Mouse (Mus musculus): ENCODE measurements around the gene Zfp62. TPM values are rescaled to one million over a fixed set of nuclear protein-coding genes. Genes with fewer than 3 reads are reported as not detected.

Zfp62 gene
- polyA plus RNA-seq, 1 experiment from 2014 or later, result 30.3 TPM

DNA sequence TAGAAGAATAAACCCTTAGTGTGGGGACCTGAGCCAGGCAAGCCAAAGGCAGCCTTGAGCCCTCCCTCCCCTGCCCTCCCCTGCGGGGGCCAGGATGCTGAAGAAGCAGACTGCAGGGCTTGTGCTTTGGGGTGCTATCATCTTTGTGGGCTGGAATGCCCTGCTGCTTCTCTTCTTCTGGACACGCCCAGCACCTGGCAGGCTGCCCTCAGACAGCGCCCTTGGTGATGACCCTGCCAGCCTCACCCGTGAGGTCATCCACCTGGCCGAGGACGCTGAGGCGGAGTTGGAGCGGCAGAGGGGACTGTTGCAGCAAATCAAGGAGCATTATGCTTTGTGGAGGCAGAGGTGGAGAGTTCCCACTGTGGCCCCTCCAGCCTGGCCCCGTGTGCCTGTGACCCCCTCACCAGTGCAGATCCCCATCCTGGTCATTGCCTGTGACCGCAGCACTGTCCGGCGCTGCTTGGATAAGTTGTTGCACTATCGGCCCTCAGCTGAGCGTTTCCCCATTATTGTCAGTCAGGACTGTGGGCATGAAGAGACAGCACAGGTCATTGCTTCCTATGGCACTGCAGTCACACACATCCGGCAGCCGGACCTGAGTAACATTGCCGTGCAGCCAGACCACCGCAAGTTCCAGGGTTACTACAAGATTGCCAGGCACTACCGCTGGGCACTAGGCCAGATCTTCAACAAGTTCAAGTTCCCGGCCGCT lies 57.7 kb downstream of the Zfp62 start:
- no peak for ATAC-seq (ENCODE audit: insufficient number of reproducible peaks, insufficient read depth, low FRiP score, low read depth)
- 80% methylated on average over 21 of the region's 21 CpGs for WGBS
- Histone ChIP-seq H3K36me3 (ENCODE audit: control insufficient read depth, insufficient read depth, low read length) (peaks cover 78% of the 10 kb centered on the region), H3K27ac (replicated peaks in 1 of 2; ENCODE audit: control insufficient read depth in 1 of 2, insufficient read depth in 1 of 2, low read depth in 2 of 2, low read length in 2 of 2) (peak overlapping the region in 1 of 2 experiments; percentile 24; a peak in 1 of 4 replicates), H3K27me3 (ENCODE audit: control insufficient read depth, insufficient read depth, low read length) (no peaks in the 10 kb centered on the region), H3K9ac (ENCODE audit: low read length) (no peak overlapping the region), H3K9me3 (ENCODE audit: control insufficient read depth, low read length) (no peaks in the 10 kb centered on the region), H3K4me2 (ENCODE audit: low read length) (no peak overlapping the region), H3K4me3 (ENCODE audit: control insufficient read depth in 1 of 2, insufficient read depth in 1 of 2, low read depth in 1 of 2, low read length in 2 of 2) (no peak overlapping the region), H3K4me1 (ENCODE audit: control insufficient read depth in 2 of 2, insufficient read depth in 2 of 2, low read length in 2 of 2) (peaks cover 0 to 12% of the 10 kb centered on the region in 2 experiments; a peak in 2 of 4 replicates)

GRCm38 (mm10) chr11:49261313-49261855 lies 58.3 kb downstream of the Zfp62 start:
- Histone ChIP-seq H3K4me3 (ENCODE audit: control insufficient read depth in 1 of 2, insufficient read depth in 1 of 2, low read depth in 1 of 2, low read length in 2 of 2) (no peak overlapping the region), H3K36me3 (ENCODE audit: control insufficient read depth, insufficient read depth, low read length) (peaks cover 71% of the 10 kb centered on the region), H3K27ac (replicated peaks in 1 of 2; ENCODE audit: control insufficient read depth in 1 of 2, insufficient read depth in 1 of 2, low read depth in 2 of 2, low read length in 2 of 2) (0 out of 4 replicates have a peak overlapping the region, but pooled peaks of 1 of the 2 experiments have one; percentile 9), H3K9me3 (ENCODE audit: control insufficient read depth, low read length) (no peaks in the 10 kb centered on the region), H3K9ac (ENCODE audit: low read length) (no peak overlapping the region), H3K4me1 (ENCODE audit: control insufficient read depth in 2 of 2, insufficient read depth in 2 of 2, low read length in 2 of 2) (peaks cover 0 to 13% of the 10 kb centered on the region in 2 experiments; a peak in 2 of 4 replicates), H3K4me2 (ENCODE audit: low read length) (no peak overlapping the region), H3K27me3 (ENCODE audit: control insufficient read depth, insufficient read depth, low read length) (no peaks in the 10 kb centered on the region)
- ATAC-seq (ENCODE audit: insufficient number of reproducible peaks, insufficient read depth, low FRiP score, low read depth), result no peak
- 94% methylated on average over 14 of the region's 14 CpGs for WGBS

GRCm38 (mm10) chr11:49262286-49262685 lies 59.2 kb downstream of the Zfp62 start:
- Histone ChIP-seq H3K27me3 (ENCODE audit: control insufficient read depth, insufficient read depth, low read length) (no peaks in the 10 kb centered on the region), H3K36me3 (ENCODE audit: control insufficient read depth, insufficient read depth, low read length) (peaks cover 65% of the 10 kb centered on the region), H3K4me1 (ENCODE audit: control insufficient read depth in 2 of 2, insufficient read depth in 2 of 2, low read length in 2 of 2) (peaks cover 6 to 22% of the 10 kb centered on the region in 2 experiments), H3K4me3 (ENCODE audit: control insufficient read depth in 1 of 2, insufficient read depth in 1 of 2, low read depth in 1 of 2, low read length in 2 of 2) (no peak overlapping the region), H3K4me2 (ENCODE audit: low read length) (no peak overlapping the region), H3K27ac (replicated peaks in 1 of 2; ENCODE audit: control insufficient read depth in 1 of 2, insufficient read depth in 1 of 2, low read depth in 2 of 2, low read length in 2 of 2) (no peak overlapping the region), H3K9me3 (ENCODE audit: control insufficient read depth, low read length) (no peaks in the 10 kb centered on the region), H3K9ac (ENCODE audit: low read length) (no peak overlapping the region)
- no peak for ATAC-seq (ENCODE audit: insufficient number of reproducible peaks, insufficient read depth, low FRiP score, low read depth)
- 89% methylated on average over 5 of the region's 5 CpGs for WGBS

GRCm38 (mm10) chr11:49263149-49263548 lies 60.1 kb downstream of the Zfp62 start:
- no peak overlapping the region for H3K9ac ChIP-seq (ENCODE audit: low read length)
- no peak overlapping the region for H3K4me2 ChIP-seq (ENCODE audit: low read length)
- 84% methylated on average over 6 of the region's 6 CpGs for WGBS
- ATAC-seq (ENCODE audit: insufficient number of reproducible peaks, insufficient read depth, low FRiP score, low read depth), result no peak
- H3K27ac ChIP-seq (replicated peaks in 1 of 2; ENCODE audit: control insufficient read depth in 1 of 2, insufficient read depth in 1 of 2, low read depth in 2 of 2, low read length in 2 of 2), result no peak overlapping the region
- no peaks in the 10 kb centered on the region for H3K9me3 ChIP-seq (ENCODE audit: control insufficient read depth, low read length)
- H3K36me3 ChIP-seq (ENCODE audit: control insufficient read depth, insufficient read depth, low read length), result peaks cover 60% of the 10 kb centered on the region
- H3K4me1 ChIP-seq (ENCODE audit: control insufficient read depth in 2 of 2, insufficient read depth in 2 of 2, low read length in 2 of 2), result peaks cover 13 to 30% of the 10 kb centered on the region in 2 experiments
- H3K4me3 ChIP-seq (ENCODE audit: control insufficient read depth in 1 of 2, insufficient read depth in 1 of 2, low read depth in 1 of 2, low read length in 2 of 2), result no peak overlapping the region
- no peaks in the 10 kb centered on the region for H3K27me3 ChIP-seq (ENCODE audit: control insufficient read depth, insufficient read depth, low read length)

DNA sequence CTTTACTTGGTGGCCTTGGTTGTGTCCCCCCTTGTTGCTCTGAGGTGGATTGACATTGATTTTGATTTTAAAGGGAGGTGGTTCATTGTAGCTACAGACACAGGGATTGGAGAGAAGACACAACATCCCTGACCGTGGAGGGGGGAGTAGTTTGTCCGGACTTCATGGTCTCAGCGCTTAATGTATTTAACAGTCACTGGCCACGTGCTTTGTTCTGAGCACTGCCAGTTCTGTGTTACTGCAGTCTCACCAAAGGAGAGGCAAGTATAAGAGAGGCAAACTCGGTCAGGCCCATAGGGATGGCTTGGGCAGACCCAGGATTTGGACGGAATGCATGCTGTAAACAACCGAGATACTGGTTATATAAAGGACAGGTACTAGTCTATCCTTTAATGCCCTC lies 61.0 kb downstream of the Zfp62 start:
- ATAC-seq (ENCODE audit: insufficient number of reproducible peaks, insufficient read depth, low FRiP score, low read depth), result no peak
- Histone ChIP-seq H3K9ac (ENCODE audit: low read length) (no peak overlapping the region), H3K4me2 (ENCODE audit: low read length) (no peak overlapping the region), H3K36me3 (ENCODE audit: control insufficient read depth, insufficient read depth, low read length) (peaks cover 52% of the 10 kb centered on the region), H3K9me3 (ENCODE audit: control insufficient read depth, low read length) (no peaks in the 10 kb centered on the region), H3K27ac (replicated peaks in 1 of 2; ENCODE audit: control insufficient read depth in 1 of 2, insufficient read depth in 1 of 2, low read depth in 2 of 2, low read length in 2 of 2) (no peak overlapping the region), H3K4me3 (ENCODE audit: control insufficient read depth in 1 of 2, insufficient read depth in 1 of 2, low read depth in 1 of 2, low read length in 2 of 2) (no peak overlapping the region), H3K4me1 (ENCODE audit: control insufficient read depth in 2 of 2, insufficient read depth in 2 of 2, low read length in 2 of 2) (peaks cover 13 to 30% of the 10 kb centered on the region in 2 experiments), H3K27me3 (ENCODE audit: control insufficient read depth, insufficient read depth, low read length) (no peaks in the 10 kb centered on the region)
- 89% methylated on average over 7 of the region's 7 CpGs for WGBS

GRCm38 (mm10) chr11:49264622-49265021 lies 61.5 kb downstream of the Zfp62 start:
- Histone ChIP-seq H3K4me2 (ENCODE audit: low read length) (no peak overlapping the region), H3K27ac (replicated peaks in 1 of 2; ENCODE audit: control insufficient read depth in 1 of 2, insufficient read depth in 1 of 2, low read depth in 2 of 2, low read length in 2 of 2) (no peak overlapping the region), H3K4me3 (ENCODE audit: control insufficient read depth in 1 of 2, insufficient read depth in 1 of 2, low read depth in 1 of 2, low read length in 2 of 2) (no peak overlapping the region), H3K27me3 (ENCODE audit: control insufficient read depth, insufficient read depth, low read length) (no peaks in the 10 kb centered on the region), H3K4me1 (ENCODE audit: control insufficient read depth in 2 of 2, insufficient read depth in 2 of 2, low read length in 2 of 2) (peaks cover 13 to 30% of the 10 kb centered on the region in 2 experiments), H3K36me3 (ENCODE audit: control insufficient read depth, insufficient read depth, low read length) (peaks cover 49% of the 10 kb centered on the region), H3K9me3 (ENCODE audit: control insufficient read depth, low read length) (no peaks in the 10 kb centered on the region), H3K9ac (ENCODE audit: low read length) (no peak overlapping the region)
- ATAC-seq (ENCODE audit: insufficient number of reproducible peaks, insufficient read depth, low FRiP score, low read depth), result no peak
- WGBS, result 75% methylated on average over 11 of the region's 11 CpGs

- H3K36me3 ChIP-seq (ENCODE audit: control insufficient read depth, insufficient read depth, low read length), result peaks cover 45% of the 10 kb centered on the region
- no peaks in the 10 kb centered on the region for H3K27me3 ChIP-seq (ENCODE audit: control insufficient read depth, insufficient read depth, low read length)
- H3K9ac ChIP-seq (ENCODE audit: low read length), result no peak overlapping the region
- H3K4me1 ChIP-seq (ENCODE audit: control insufficient read depth in 2 of 2, insufficient read depth in 2 of 2, low read length in 2 of 2), result peaks cover 13 to 30% of the 10 kb centered on the region in 2 experiments
- H3K4me3 ChIP-seq (ENCODE audit: control insufficient read depth in 1 of 2, insufficient read depth in 1 of 2, low read depth in 1 of 2, low read length in 2 of 2), result no peak overlapping the region
- ATAC-seq (ENCODE audit: insufficient number of reproducible peaks, insufficient read depth, low FRiP score, low read depth), result no peak
- no peak overlapping the region for H3K27ac ChIP-seq (replicated peaks in 1 of 2; ENCODE audit: control insufficient read depth in 1 of 2, insufficient read depth in 1 of 2, low read depth in 2 of 2, low read length in 2 of 2)
- no peak overlapping the region for H3K4me2 ChIP-seq (ENCODE audit: low read length)
- no peaks in the 10 kb centered on the region for H3K9me3 ChIP-seq (ENCODE audit: control insufficient read depth, low read length)
- WGBS, result 87% methylated on average over 8 of the region's 8 CpGs
Measured at GRCm38 (mm10) chr11:49265101-49265500, 62.0 kb downstream of the Zfp62 start.
